Mouse (Mus musculus) ES-Bruce4 (cell line): ENCODE measurements around the gene Nup133. TPM values are rescaled to one million over a fixed set of nuclear protein-coding genes. Genes with fewer than 3 reads are reported as not detected.

Source experiments
- H3K27ac ChIP-seq: 2 replicates; pipeline ENCODE4 v1.5.1; 2012; ENCODE audit warnings: low read length, inconsistent platforms; ENCODE audit not compliant: insufficient read depth
- H3K27me3 ChIP-seq: 2 replicates; pipeline ENCODE4 v1.6.1; 2012; ENCODE audit warnings: mild to moderate bottlenecking, low read length, inconsistent platforms; ENCODE audit not compliant: control insufficient read depth, poor library complexity, insufficient read depth, severe bottlenecking
- H3K36me3 ChIP-seq: 2 replicates; pipeline ENCODE4 v1.6.1; 2012; ENCODE audit warnings: inconsistent platforms, mild to moderate bottlenecking, low read length, moderate library complexity; ENCODE audit not compliant: control insufficient read depth, poor library complexity, insufficient read depth, severe bottlenecking
- H3K4me1 ChIP-seq: one replicate; pipeline ENCODE4 v1.8.1; 2011; ENCODE audit warnings: low read length; ENCODE audit not compliant: control insufficient read depth, insufficient read depth
- H3K4me3 ChIP-seq: 2 replicates; pipeline ENCODE4 v1.5.1; 2011; ENCODE audit warnings: low read depth, mild to moderate bottlenecking, low read length
- H3K9ac ChIP-seq: 2 replicates; pipeline ENCODE4 v1.6.1; 2012; ENCODE audit warnings: low read depth, mild to moderate bottlenecking, inconsistent platforms; ENCODE audit not compliant: poor library complexity, severe bottlenecking
- H3K9me3 ChIP-seq: replicated peaks from 2 replicates; pipeline ENCODE4 v1.6.1; 2012; ENCODE audit warnings: mild to moderate bottlenecking, low read length, inconsistent platforms; ENCODE audit not compliant: control insufficient read depth, poor library complexity, insufficient read depth, severe bottlenecking
- CTCF ChIP-seq: IDR thresholded peaks from one replicate; pipeline ENCODE4 v1.8.1; 2011; ENCODE audit warnings: low read depth, low read length
- EP300 ChIP-seq: IDR thresholded peaks from 2 replicates; pipeline ENCODE4 v1.6.1; 2011; ENCODE audit warnings: low read depth, low read length; ENCODE audit not compliant: insufficient read depth
- POLR2A ChIP-seq: IDR thresholded peaks from one replicate; pipeline ENCODE4 v1.8.1; 2011; ENCODE audit warnings: low read length; ENCODE audit not compliant: insufficient read depth
- polyA plus RNA-seq: library from polyadenylated mRNA; stranded (reverse); fragments of >200 nt; gene quantifications from 2 replicates; pipeline ENCODE4 v1.2.4, GENCODE M21; 2011; ENCODE audit warnings: low read depth; ENCODE audit not compliant: missing spikeins, insufficient read depth, insufficient read length

Nup133 gene
- polyA plus RNA-seq, 1 experiment, result 56.1 TPM

GRCm38 (mm10) chr8:123883094-123883493 lies 66.0 kb downstream of the Nup133 start:
- Histone ChIP-seq H3K4me1 (no peaks in the 10 kb centered on the region), H3K9me3 (no peaks in the 10 kb centered on the region), H3K27me3 (no peaks in the 10 kb centered on the region), H3K27ac (no peak overlapping the region), H3K9ac (no peak overlapping the region), H3K36me3 (no peaks in the 10 kb centered on the region), H3K4me3 (no peak overlapping the region)
- TF ChIP-seq POLR2A, result no peak
- TF ChIP-seq EP300, result no peak
- TF ChIP-seq CTCF, result no peak

- Histone ChIP-seq H3K4me3 (no peak overlapping the region), H3K9me3 (no peaks in the 10 kb centered on the region), H3K9ac (no peak overlapping the region), H3K27me3 (no peaks in the 10 kb centered on the region), H3K4me1 (no peaks in the 10 kb centered on the region), H3K36me3 (no peaks in the 10 kb centered on the region), H3K27ac (no peak overlapping the region)
- TF ChIP-seq POLR2A, result no peak
- no peak for TF ChIP-seq CTCF
- no peak for TF ChIP-seq EP300
Observed at GRCm38 (mm10) chr8:123882412-123882811, 66.7 kb downstream of the Nup133 start.

DNA sequence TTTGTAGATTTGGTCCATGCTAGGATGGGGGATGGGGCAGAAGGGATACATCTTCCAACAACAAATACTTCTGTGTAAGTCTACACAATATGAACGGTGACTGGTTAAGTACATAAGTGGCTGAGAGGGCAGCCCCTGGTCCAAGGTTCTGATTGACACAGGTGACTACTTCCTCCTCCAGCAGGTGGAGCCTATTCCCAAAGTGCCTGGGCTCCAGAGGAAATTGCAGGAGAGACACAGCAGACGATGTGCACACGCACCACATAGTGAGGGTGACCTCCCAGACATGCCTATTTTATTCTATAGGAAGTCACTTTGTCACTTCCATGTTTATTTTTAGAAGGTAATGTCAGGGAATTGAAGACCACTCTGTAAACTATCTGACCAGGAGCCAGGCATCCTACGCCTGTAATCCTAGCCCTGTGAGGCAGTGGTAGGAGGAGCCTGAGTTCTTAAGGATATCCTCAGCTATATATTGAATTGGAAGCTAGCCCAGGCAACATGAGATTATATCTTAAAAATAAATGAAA lies 68.2 kb downstream of the Nup133 start:
- H3K27ac ChIP-seq, result no peak overlapping the region
- no peaks in the 10 kb centered on the region for H3K27me3 ChIP-seq
- H3K4me3 ChIP-seq, result no peak overlapping the region
- TF ChIP-seq CTCF, result peak; percentile 43
- no peak for TF ChIP-seq POLR2A
- no peak for TF ChIP-seq EP300
- no peaks in the 10 kb centered on the region for H3K9me3 ChIP-seq
- H3K36me3 ChIP-seq, result no peaks in the 10 kb centered on the region
- H3K9ac ChIP-seq, result no peak overlapping the region
- no peaks in the 10 kb centered on the region for H3K4me1 ChIP-seq

GRCm38 (mm10) chr8:123880271-123880670 lies 68.8 kb downstream of the Nup133 start:
- no peak for TF ChIP-seq EP300
- no peak for TF ChIP-seq CTCF
- no peak for TF ChIP-seq POLR2A
- H3K9me3 ChIP-seq, result no peaks in the 10 kb centered on the region
- no peaks in the 10 kb centered on the region for H3K4me1 ChIP-seq
- H3K36me3 ChIP-seq, result no peaks in the 10 kb centered on the region
- no peak overlapping the region for H3K9ac ChIP-seq
- no peak overlapping the region for H3K4me3 ChIP-seq
- no peak overlapping the region for H3K27ac ChIP-seq
- no peaks in the 10 kb centered on the region for H3K27me3 ChIP-seq

DNA sequence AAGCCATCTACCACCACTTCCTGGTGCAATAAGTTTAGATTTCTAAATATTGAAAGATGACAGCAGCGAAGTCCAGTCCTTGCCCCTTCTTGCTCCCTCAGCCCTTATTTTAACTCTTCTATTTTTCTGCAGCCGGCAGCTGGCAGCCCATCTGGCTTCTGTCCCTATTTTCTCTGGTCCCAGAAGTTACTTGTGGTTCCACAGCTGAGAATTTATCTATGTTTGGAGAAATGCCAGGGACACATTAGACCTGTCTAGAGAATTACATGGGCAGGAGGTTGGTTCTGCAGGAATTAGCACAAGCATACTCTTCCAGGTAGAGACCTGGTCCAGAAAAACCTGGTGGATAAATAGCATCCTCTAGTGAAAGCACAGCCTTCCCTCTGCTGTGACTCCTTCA lies 71.2 kb downstream of the Nup133 start:
- no peaks in the 10 kb centered on the region for H3K9me3 ChIP-seq
- no peaks in the 10 kb centered on the region for H3K27me3 ChIP-seq
- TF ChIP-seq POLR2A (no peak), EP300 (no peak), CTCF (no peak)
- H3K4me1 ChIP-seq, result no peaks in the 10 kb centered on the region
- H3K27ac ChIP-seq, result no peak overlapping the region
- no peak overlapping the region for H3K9ac ChIP-seq
- no peaks in the 10 kb centered on the region for H3K36me3 ChIP-seq
- H3K4me3 ChIP-seq, result no peak overlapping the region

GRCm38 (mm10) chr8:123874324-123874723 lies 74.7 kb downstream of the Nup133 start:
- no peak overlapping the region for H3K27ac ChIP-seq
- no peaks in the 10 kb centered on the region for H3K4me1 ChIP-seq
- H3K9me3 ChIP-seq, result no peaks in the 10 kb centered on the region
- no peaks in the 10 kb centered on the region for H3K27me3 ChIP-seq
- TF ChIP-seq CTCF, result no peak
- no peak for TF ChIP-seq POLR2A
- no peak for TF ChIP-seq EP300
- H3K4me3 ChIP-seq, result no peak overlapping the region
- no peaks in the 10 kb centered on the region for H3K36me3 ChIP-seq
- H3K9ac ChIP-seq, result no peak overlapping the region
